Mouse (Mus musculus) small intestine, adult 2 months (tissue): Measurements from ENCODE around the gene Glis2.

Experiments used
- CTCF ChIP-seq: fragments of 200-500 bp; IDR thresholded peaks from 2 replicates; pipeline ENCODE4 v1.5.1; 2012; ENCODE audit warnings: low read depth, mild to moderate bottlenecking, control low read depth, inconsistent platforms, low read length, moderate library complexity, mixed read lengths; ENCODE audit not compliant: insufficient replicate concordance, insufficient read length; ENCODE audit errors: extremely low read depth
- POLR2A ChIP-seq: fragments of 200-500 bp; IDR thresholded peaks from 2 replicates; pipeline ENCODE4 v1.6.1; 2012; ENCODE audit warnings: low read depth, mild to moderate bottlenecking, control low read depth, inconsistent platforms, low read length, moderate library complexity

GRCm38 (mm10) chr16:4593971-4594813 is at the start of gene Glis2:
- no peak for TF ChIP-seq CTCF
- TF ChIP-seq POLR2A = no peak; the same call in 1 of the 2 replicates
